Mouse (Mus musculus) kidney, postnatal 14 days (tissue): ENCODE measurements around the gene Srl.
"Not testable (repeated sequence)": the region's sequence is repeated elsewhere in the genome, so short reads cannot be mapped to it uniquely, and the experiment has no call there.

Experiments used
- DNase-seq: peaks from one replicate; pipeline ENCODE4 v3.0.0; 2022; ENCODE audit warnings: mixed read lengths

Gene Srl

DNA sequence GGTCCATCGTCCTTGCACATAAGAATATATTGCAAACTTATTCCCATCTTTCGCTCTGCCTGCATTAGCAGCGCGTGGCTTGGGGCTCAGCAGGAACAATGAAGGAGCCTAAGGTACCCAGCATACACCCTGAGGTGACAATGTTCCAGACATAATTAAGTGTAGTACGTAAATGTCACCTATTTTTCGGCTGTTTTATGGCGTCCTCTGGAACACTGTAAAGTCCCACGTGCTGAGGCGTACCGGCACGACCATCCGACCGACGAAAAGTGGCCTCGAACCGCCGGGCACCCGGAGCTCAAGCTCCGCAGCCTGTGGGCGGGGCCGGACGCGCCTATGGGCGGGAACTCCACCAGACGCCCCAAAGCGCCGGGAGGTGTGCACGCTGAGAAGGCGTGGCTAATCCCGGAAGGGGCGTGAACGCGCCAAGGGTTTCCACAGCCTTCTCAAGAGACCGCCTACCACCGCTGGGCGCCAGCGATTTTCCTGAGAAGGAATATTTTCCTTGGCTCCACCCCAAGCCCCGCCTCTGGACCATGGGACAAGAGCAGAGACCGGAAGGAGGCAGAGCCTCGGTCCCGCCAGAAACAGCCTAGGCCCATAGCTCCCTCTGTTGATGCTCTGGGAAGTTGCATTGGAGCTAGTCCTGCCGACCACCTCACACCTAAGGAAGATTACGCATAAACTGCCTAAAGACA, at the start of gene Srl:
TSS of gene Srl (minus strand) at position 316 of the 698 bp plus-strand sequence.
- DNase-seq: peak; percentile 100

GRCm38 (mm10) chr16:4590236-4590635, 48.6 kb upstream of the Srl start:
- no peak for DNase-seq

DNA sequence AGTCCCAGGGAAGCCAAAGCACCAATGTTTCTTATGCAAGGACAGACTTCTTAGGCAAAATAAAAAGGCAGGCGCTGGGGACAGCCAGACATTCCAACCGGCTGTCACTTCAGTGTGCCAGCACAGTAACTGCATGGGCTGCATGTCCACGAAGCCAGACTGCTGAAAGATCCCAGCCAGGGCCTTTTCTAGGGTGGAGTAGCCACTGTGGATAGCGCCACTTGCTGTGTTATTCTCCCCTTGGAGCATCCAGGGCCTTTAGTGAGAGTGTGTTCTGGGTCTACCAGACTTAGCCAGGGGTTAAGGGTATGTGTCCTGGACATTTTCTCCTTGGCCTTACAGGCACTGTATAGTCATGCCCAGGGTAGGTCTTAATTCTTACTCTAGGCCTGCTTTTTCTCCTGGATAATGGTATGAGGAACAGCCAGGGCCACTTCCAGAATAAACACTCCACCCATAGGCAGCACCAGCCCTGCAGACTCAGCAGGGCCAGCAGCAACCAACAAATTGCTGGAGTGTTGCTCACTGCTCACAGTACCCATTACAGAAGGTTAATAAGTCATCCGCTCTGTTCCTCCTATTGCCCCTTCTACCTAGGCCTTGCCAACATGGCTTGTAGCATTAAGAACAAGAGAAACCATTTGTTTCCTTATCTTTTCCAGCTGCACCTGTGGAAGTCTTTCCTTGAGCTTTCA, 46.0 kb upstream of the Srl start:
- peak; percentile 74 for DNase-seq

DNA sequence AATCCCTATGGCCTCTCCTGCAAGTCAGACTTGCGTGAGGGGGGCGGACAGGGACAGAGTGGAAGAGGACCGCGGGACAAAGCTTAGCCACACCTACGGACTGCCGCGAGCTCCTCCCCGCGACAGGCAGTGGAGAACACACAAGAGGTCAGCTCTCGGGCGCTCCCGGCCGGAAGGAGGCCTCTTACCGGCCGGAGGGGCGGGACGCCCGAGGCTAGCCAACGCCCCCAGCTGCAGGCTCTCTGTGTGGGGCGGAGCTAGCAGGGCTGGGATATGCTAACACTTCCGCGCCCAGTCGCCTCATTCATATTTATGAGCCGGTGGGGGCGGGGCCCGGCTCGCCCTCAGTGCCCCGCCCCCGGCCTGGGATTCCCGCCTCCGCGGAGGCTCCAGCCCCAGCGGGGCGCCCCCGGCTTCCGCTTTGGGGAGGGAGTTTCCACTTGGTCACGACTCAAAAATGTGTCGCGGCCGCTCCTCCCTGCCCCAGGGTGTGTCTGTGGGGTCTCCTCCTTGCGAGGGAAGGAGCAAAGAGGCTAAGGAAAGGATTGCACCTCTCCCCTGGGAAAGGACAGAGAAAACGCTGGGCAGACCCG, 45.0 kb upstream of the Srl start:
- DNase-seq: peak; percentile 99

- DNase-seq: no peak
These were observed 44.3 kb upstream of the Srl start for GRCm38 (mm10) chr16:4585642-4586530.

DNA sequence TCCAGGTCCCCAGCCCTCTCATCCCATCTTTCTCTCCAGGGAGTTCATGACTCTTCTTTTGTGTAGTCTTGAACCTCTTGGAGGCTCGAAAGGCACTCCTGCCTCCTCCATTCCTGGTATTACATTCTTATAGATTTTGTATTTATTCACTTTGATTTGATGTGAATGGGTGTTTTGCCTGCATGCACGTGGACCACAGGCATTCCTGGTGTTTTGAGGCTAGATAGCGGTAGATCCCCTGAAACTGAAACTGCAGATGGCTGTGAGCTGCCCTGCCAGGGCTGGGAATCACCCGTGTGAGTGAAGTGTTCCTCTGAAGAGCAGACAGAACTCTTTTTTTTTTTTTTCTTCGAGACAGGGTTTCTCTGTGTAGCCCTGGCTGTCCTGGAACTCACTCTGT, 42.8 kb upstream of the Srl start:
- DNase-seq: no peak

DNA sequence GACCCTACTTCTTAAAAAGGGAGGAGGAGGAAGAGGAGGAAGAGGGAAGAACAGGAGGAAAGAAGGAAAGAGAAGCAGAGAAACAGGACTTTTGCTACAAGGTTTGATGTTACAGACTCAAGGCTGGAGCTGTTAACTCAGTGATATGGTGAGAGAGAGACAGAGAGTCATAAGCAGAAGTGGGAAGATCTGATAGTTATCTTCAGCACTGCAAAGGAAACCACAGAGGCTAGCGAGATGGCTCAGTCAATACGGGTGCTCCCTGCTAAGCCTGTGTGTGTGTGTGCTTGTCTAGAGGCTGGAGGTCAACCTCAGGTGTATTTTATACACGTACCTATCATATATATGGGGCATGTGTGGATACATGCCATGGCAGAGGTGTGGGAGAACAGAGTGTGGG, 42.2 kb upstream of the Srl start:
- no peak for DNase-seq

- DNase-seq: not testable (repeated sequence)
These were observed 39.6 kb upstream of the Srl start for GRCm38 (mm10) chr16:4581179-4581578.

DNA sequence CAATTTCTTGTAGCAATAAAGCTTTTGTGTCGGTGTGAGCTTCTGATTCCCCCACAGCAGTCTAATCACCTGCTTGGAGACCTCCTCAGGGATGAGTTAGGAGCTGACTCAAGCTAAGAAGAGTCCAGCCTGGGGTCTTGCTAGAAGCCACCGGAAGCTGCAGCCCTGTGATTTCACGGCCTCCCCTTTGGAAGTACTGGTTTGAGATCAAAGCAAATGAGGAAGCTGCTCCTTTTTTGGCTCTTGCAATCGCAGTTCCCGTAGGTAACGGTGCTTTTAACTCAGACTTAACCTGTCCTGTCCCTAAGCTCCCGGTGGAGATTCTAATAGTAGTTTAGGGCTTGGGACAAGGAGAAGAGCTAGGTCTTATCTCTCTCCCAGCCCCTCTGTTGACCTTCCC, 37.0 kb upstream of the Srl start:
- no peak for DNase-seq

DNA sequence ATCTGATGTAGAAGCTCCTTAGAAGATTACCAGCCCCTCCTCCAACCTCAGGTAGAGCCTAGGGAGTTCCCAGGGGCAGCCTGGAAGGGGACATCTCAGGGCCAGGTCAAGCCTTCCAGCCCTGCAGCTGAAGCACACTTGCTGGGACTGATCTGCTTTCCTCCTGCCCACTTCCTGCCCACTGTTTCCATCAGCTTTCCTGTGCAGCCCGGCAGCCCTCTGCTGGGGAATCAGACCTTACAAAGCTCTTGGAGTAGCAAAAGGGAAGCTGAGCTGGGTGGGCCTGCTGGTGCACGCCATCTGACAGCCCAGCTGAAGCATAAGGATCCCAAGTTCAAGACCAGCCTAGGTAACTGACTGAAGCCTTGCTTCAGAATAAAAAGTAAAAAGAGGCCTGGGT, 35.3 kb upstream of the Srl start:
- no peak for DNase-seq

- DNase-seq: peak; percentile 32
These were observed 34.4 kb upstream of the Srl start for GRCm38 (mm10) chr16:4576038-4576437.

DNA sequence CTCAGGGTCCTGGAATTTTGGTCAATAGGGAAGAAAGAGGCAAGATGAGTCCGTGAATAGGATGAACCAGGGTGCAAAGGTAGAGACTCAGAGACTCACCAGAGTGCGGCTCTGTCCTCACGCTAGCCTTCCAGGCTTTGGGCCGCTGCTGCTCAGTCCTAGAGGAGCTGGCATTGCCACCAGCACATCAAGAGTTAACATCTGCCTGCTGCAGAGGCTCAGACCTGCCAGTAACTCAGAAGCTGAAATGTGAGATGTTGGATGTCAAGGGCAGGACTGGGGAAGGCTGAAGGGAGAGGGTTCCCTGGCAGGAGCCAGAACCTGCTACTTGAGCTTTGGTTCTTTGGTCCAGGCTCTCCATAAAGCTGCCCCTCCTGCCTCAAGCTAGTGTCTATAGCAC, 29.1 kb upstream of the Srl start:
- DNase-seq: no peak

GRCm38 (mm10) chr16:4567912-4568311, 26.3 kb upstream of the Srl start:
- peak; percentile 88 for DNase-seq

DNA sequence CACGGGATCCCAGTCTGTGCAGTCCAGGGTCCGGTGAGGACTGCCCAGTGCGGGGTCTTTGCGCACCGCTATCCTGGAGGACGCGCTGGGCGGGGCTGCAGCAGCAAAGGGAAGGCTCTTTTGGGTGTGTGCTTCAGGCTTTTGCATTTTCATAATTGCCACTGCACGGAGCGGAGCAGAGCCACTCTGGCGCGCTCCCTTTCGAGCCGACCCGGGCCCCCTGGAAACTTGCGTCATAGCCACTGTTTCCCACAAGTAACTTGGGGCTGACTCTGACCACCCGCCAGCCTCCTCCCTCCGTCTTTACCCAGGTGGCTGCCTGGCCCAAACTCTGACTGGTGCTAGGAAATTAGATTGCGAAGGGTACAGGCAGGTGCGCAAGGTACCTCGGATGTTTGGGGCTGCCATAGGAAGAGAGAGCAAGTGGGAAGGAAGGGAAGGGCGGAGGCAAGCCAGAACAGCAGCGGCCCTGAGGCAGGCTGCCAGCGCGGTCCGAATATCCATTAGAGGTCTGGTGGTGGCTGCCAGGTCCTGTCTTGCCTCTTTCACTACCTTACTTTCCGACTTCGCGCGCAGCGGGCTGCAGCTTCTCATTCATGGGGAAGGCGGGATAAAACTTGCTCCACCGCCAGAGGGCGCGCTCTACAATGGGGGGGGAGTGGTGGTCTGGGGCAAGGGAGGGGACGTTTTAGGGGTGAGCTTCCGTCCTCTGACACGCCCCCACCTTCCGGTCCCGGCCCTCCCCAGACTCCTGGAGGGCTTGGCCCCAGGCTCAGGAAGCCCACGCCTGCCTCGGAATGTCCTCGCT, 18.7 kb upstream of the Srl start:
- peak; percentile 83 for DNase-seq

DNA sequence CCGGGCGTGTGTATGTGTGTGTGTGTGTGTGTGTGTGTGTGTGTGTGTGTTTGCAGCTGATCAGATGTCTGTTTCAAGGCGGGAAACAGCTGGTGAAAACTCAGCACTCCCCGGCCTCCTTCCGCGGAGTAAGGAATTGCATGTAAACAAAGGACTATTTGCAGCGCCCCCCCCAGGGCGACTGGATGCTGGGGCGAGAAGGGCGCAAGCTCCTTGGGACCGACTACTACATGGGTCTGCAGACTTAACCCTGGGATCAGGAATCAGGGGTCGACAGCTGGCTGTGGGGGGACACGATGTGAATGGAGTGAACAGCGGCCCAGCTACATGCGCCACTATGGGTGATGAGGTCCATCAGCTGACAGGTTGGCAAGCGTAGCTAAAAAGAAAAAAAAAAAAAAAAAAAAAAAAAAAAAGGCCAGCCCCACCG, 18.1 kb upstream of the Srl start, which contains the start of gene Tfap4:
TSS of gene Tfap4 (minus strand) at position 140 of the 430 bp plus-strand sequence.
- DNase-seq: peak; percentile 93

DNA sequence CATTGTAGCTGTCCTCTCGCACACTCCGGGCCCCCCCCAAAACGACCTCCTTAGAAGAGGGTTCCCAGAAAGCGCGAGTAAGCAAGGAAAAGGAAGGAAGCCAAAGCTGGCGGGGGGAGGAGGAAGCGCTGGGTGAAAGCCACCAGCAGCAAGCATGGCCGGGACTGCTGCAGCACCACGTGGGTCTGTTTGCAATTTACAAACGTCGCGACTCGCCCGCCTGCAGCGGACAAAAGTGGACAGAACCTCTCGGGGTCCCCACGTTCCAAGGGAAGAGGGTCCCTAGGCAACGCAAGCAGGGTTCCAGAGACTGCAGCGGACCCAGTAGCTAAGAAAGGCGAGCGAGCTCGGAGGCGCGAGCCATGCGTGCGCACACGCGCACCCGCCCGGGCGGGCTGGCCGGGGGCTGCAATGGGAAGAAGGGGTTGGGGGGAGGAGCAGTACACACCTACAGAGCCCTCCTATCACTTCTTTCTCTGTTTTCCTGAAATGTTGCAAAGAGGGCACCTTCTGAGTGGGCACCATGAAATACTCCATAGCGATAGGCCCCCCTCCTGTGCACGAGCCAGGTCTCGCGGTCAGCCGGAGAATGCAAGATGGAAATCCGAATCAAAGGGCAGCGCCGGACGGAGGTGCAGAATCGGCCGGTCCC, 17.5 kb upstream of the Srl start:
- DNase-seq: peak; percentile 76

- peak; percentile 93 for DNase-seq
These were observed 16.9 kb upstream of the Srl start for GRCm38 (mm10) chr16:4558384-4558979.

DNA sequence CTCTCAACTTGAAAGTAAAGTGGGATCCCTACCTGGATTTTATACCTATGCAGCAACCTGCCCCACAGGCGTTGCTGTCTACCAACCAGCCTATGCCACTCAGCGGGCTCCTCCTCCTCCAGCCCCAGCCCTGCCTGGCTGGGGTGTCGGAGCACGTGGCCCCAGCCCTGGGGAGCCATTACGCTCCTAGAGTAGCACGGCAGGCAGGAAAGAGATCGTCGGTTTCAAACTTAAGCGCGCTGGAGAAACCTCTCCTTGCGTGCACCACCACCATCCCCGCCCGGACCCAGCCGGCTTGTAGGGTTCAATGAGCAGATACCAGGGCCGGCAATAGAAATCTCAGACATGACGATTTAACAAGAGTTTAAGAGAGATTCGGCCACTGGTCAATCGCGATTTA, 16.3 kb upstream of the Srl start:
- peak; percentile 82 for DNase-seq

GRCm38 (mm10) chr16:4557085-4557484, 15.5 kb upstream of the Srl start:
- peak; percentile 70 for DNase-seq

- DNase-seq: no peak
These were observed 13.9 kb upstream of the Srl start for GRCm38 (mm10) chr16:4555555-4555954.
